ENCODE assay signal across 9 mouse cellular contexts in the genomic region with DNA sequence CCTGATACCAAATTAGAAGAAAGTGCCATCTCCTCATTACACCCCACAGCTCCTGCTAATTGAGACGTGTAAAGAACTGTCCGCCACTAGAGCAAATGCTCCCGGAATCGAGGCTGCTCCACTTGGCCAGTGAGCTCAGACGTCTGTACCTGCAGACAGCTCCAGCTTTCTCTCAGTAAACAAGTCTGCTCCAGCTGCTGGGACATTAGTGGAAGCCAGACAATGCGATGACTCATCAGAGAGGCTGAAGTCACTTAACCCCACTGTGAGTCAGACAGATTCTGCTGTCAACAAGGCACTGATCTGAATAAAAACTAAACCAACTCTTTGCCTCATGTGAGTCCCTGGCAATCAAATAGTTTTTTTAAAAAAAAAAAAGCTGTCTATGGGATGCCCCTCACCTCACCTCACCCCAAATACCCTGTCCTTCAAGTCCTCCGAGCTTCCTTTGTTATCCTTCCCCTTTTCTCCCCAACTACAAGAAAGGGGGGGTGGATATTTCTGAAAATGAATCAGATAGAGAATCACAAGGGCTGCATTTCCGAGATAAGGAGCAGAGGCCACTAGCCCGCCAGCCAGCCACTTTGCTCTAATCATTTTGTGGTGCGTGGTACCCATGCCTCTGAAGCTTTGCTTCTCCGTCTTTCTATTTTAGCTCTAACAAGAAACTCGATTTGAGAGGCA. TPM values are rescaled to one million over a fixed set of nuclear protein-coding genes. Genes with fewer than 3 reads are reported as not detected.
DNase-seq lines count a peak whose midpoint lies in the region; ATAC-seq and TF ChIP-seq lines count a peak whose summit lies in the region.
"Had no signal": no experiment of that assay in that cellular context is flagged by ENCODE, and none has a peak within 500 bp of the region (broad histone marks: within the 10 kb centered on the region; RNA-seq: fewer than 3 reads in every experiment).

No protein-coding gene starts in this region.

- TF ChIP-seq CTCF in layer of hippocampus, adult 2 months (conservative IDR thresholded peaks at IDR 0.05), result no peak

- ATAC-seq in inflammation-experienced regulatory T-cells, adult 6 months, result peak; percentile 43
- no peak for ATAC-seq in forebrain, embryonic 14.5 days

- H3K4me1 ChIP-seq in megakaryocyte, embryonic 14.5 days, result peaks cover 17% of the 10 kb centered on the region
- no peaks in the 10 kb centered on the region for H3K4me1 ChIP-seq in forebrain, embryonic 14.5 days (ENCODE audit: control insufficient read depth, insufficient read depth, low read length)
- H3K4me1 ChIP-seq: limb, embryonic 12.5 days had no signal

- H3K36me3 ChIP-seq in megakaryocyte, embryonic 14.5 days (replicated peaks; ENCODE audit: low read length), result no peaks in the 10 kb centered on the region
- H3K36me3 ChIP-seq in forebrain, embryonic 14.5 days (ENCODE audit: control insufficient read depth, insufficient read depth, low read length), result no peaks in the 10 kb centered on the region
- H3K36me3 ChIP-seq: limb, embryonic 12.5 days had no signal

- H3K27me3 ChIP-seq in megakaryocyte, embryonic 14.5 days (replicated peaks), result no peaks in the 10 kb centered on the region
- no peaks in the 10 kb centered on the region for H3K27me3 ChIP-seq in forebrain, embryonic 14.5 days (replicated peaks; ENCODE audit: control insufficient read depth, insufficient read depth, low read length)
- H3K27me3 ChIP-seq: limb, embryonic 12.5 days had no signal

- H3K27ac ChIP-seq in layer of hippocampus, adult 2 months, result peak overlapping the region; percentile 33; the same call in 1 of the 2 replicates
- no peak overlapping the region for H3K27ac ChIP-seq in forebrain, embryonic 14.5 days (ENCODE audit: low read depth, low read length)
- H3K27ac ChIP-seq: limb, embryonic 12.5 days had no signal

- WGBS in forebrain, embryonic 14.5 days, result 74% methylated on average over 12 of the region's 12 CpGs

- no peak overlapping the region for H3K4me3 ChIP-seq in layer of hippocampus, adult 2 months
- peak overlapping the region; percentile 82 for H3K4me3 ChIP-seq in megakaryocyte, embryonic 14.5 days (replicated peaks)
- H3K4me3 ChIP-seq in forebrain, embryonic 14.5 days (ENCODE audit: low read depth, low read length), result no peak overlapping the region
- H3K4me3 ChIP-seq: limb, embryonic 12.5 days had no signal

- no peak for DNase-seq in layer of hippocampus, adult 2 months (ENCODE audit: low spot score in 2 of 2)
- DNase-seq in layer of hippocampus, postnatal 25 days (ENCODE audit: extremely low spot score in 1 of 2, low spot score in 1 of 2), result no peak
- peak; percentile 36 for DNase-seq in MEL-GATA-1-ER (ENCODE audit: extremely low read depth, low read depth)
- peak; percentile 84 for DNase-seq in fibroblast of lung, adult 2 months (ENCODE audit: low read depth)
- no peak for DNase-seq in forebrain, embryonic 14.5 days (ENCODE audit: low spot score)
- DNase-seq in frontal cortex, postnatal 25 days (ENCODE audit: low spot score in 2 of 2), result no peak

- no peak overlapping the region for H3K9ac ChIP-seq in forebrain, embryonic 14.5 days (ENCODE audit: low read length)
- H3K9ac ChIP-seq: limb, embryonic 12.5 days had no signal

- no peak overlapping the region for H3K4me2 ChIP-seq in forebrain, embryonic 14.5 days (ENCODE audit: low read length)
- H3K4me2 ChIP-seq: limb, embryonic 12.5 days had no signal

- no peaks in the 10 kb centered on the region for H3K9me3 ChIP-seq in megakaryocyte, embryonic 14.5 days
- no peaks in the 10 kb centered on the region for H3K9me3 ChIP-seq in forebrain, embryonic 14.5 days (replicated peaks; ENCODE audit: control insufficient read depth, low read length)
- H3K9me3 ChIP-seq: limb, embryonic 12.5 days had no signal

RNA-seq across cellular contexts. Expression of a gene that starts 31.6 kb away (rescaled TPM):
- 10 to 100 TPM; 78.5 to 79.1 TPM for total RNA-seq in layer of hippocampus, adult 2 months (2021)
- total RNA-seq in layer of hippocampus, postnatal 25 days (2021), result 10 to 100 TPM; 66.1 to 83.0 TPM
- 1 to 10 TPM in 2 of 3 experiments, under 1 TPM in 1; 0.92 to 1.1 (median 1.1) TPM for polyA plus RNA-seq in inflammation-experienced regulatory T-cells, adult 6 months (2017; shearing (Covaris generic))
- polyA plus RNA-seq in megakaryocyte, embryonic 14.5 days (2012; ENCODE audit: insufficient read depth, low replicate concordance), result 0.07 TPM in 1 of 2 replicates, not detected in the other
- 20.6 and 28.5 TPM in 2 replicates for polyA plus RNA-seq in forebrain, embryonic 14.5 days (2014; fragmentation: Nextera tagmentation; extraction: Ambion mirVana)

RNA-seq across cellular contexts. Expression of a gene that starts 38.9 kb away (rescaled TPM):
- total RNA-seq in layer of hippocampus, adult 2 months (2021), result 10 to 100 TPM; 11.2 to 12.3 TPM
- total RNA-seq in layer of hippocampus, postnatal 25 days (2021), result 10 to 100 TPM in 1 of 2 experiments, 1 to 10 TPM in 1; 9.7 to 15.2 TPM
- polyA plus RNA-seq in inflammation-experienced regulatory T-cells, adult 6 months (2017; shearing (Covaris generic)), result 1 to 10 TPM; 5.6 to 9.6 (median 8.8) TPM
- polyA plus RNA-seq in megakaryocyte, embryonic 14.5 days (2012; ENCODE audit: insufficient read depth, low replicate concordance), result 2.8 and 2.9 TPM in 2 replicates
- 10.2 and 11.6 TPM in 2 replicates for polyA plus RNA-seq in forebrain, embryonic 14.5 days (2014; fragmentation: Nextera tagmentation; extraction: Ambion mirVana)

Comparison
In these comparisons a context has a peak if more than half of its experiments do, and no peak if none do; other contexts are left out.
1. DNase-seq: peak in MEL-GATA-1-ER (single experiment) and fibroblast of lung, adult 2 months (single experiment); none in layer of hippocampus, adult 2 months (0 of 2), layer of hippocampus, postnatal 25 days (0 of 2), forebrain, embryonic 14.5 days (single experiment) and frontal cortex, postnatal 25 days (0 of 2).
2. RNA of a gene that starts 31.6 kb away (polyA plus RNA-seq): 20.6 to 28.5 TPM in forebrain, embryonic 14.5 days; 0.92 to 1.1 TPM in inflammation-experienced regulatory T-cells, adult 6 months and 0.07 TPM in megakaryocyte, embryonic 14.5 days; every median in the first group is over 10 times any median in the second.